Mouse (Mus musculus) C2C12 (cell line): ENCODE results near the gene N4bp1. TPM values are rescaled to one million over a fixed set of nuclear protein-coding genes. Genes with fewer than 3 reads are reported as not detected.

Source experiments
- H3K27me3 ChIP-seq: one replicate; pipeline ENCODE4 v1.6.1; 2011; ENCODE audit not compliant: control insufficient read depth, insufficient read depth, insufficient read length
- H3K36me3 ChIP-seq: one replicate; pipeline ENCODE4 v1.6.1; 2011; ENCODE audit not compliant: control insufficient read depth, insufficient read depth
- H3K4me3 ChIP-seq: one replicate; pipeline ENCODE4 v1.5.1; 2011; ENCODE audit warnings: mild to moderate bottlenecking, control low read depth; ENCODE audit not compliant: poor library complexity, insufficient read depth, severe bottlenecking
- H3K79me2 ChIP-seq: one replicate; pipeline ENCODE4 v1.6.1; 2011; ENCODE audit not compliant: control insufficient read depth, insufficient read depth
- H3K79me3 ChIP-seq: one replicate; pipeline ENCODE4 v1.6.1; 2011; ENCODE audit warnings: low read depth, control low read depth
- H3ac ChIP-seq: one replicate; pipeline ENCODE3; 2011; ENCODE audit warnings: low read depth; ENCODE audit not compliant: control insufficient read depth, insufficient read length
- CEBPB ChIP-seq: IDR thresholded peaks from one replicate; pipeline ENCODE4 v1.6.1; 2011; ENCODE audit warnings: low read depth, mild to moderate bottlenecking, control low read depth, moderate library complexity
- CTCF ChIP-seq: IDR thresholded peaks from one replicate; pipeline ENCODE4 v1.5.1; 2011; ENCODE audit not compliant: control insufficient read depth, insufficient read depth, insufficient read length
- FOSL1 ChIP-seq: IDR thresholded peaks from one replicate; pipeline ENCODE4 v1.8.0; 2011; ENCODE audit warnings: mild to moderate bottlenecking, low read length; ENCODE audit not compliant: poor library complexity, insufficient read depth, severe bottlenecking
- MAX ChIP-seq: IDR thresholded peaks from one replicate; pipeline ENCODE4 v1.6.1; 2011; ENCODE audit warnings: mild to moderate bottlenecking, control low read depth
- MYOD1 ChIP-seq: IDR thresholded peaks from one replicate; pipeline ENCODE4 v1.6.1; 2011; ENCODE audit warnings: low read depth; ENCODE audit not compliant: control insufficient read depth, insufficient read length
- MYOG ChIP-seq: IDR thresholded peaks from one replicate; pipeline ENCODE4 v1.6.1; 2011; ENCODE audit not compliant: control insufficient read depth, insufficient read length; ENCODE audit errors: extremely low read depth
- USF1 ChIP-seq: IDR thresholded peaks from one replicate; pipeline ENCODE4 v1.6.1; 2011; ENCODE audit warnings: low read depth, mild to moderate bottlenecking, control low read depth, moderate library complexity
- polyA plus RNA-seq: library from polyadenylated mRNA; unstranded; fragments of >200 nt; fragmentation: generic; extraction: Trizol; gene quantifications from one replicate; pipeline ENCODE4 v1.2.1, GENCODE M21; 2012; ENCODE audit warnings: missing spikeins

N4bp1 gene
- polyA plus RNA-seq, 1 experiment = 6.4 TPM

DNA sequence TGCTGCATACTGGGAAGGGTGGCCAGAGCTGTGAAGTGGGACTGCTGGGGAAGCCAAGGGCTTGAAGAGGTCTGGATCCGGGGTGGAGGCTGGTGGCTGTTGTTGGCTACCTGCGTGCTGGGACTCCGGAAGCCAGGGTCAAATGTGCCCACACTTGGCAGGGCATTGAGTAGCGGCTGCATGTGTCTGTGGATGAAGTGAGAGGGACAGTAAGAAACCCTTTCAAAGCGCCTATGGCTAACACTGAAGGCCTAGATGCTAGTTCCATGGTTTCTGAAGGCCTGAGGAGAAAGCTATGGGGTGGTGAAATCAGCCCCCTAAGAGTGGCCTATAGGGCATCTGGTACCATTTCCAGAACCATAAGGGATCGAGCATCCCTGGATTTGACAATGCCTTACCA is 40.2 kb downstream of the N4bp1 start:
- no peak overlapping the region for H3K4me3 ChIP-seq
- no peaks in the 10 kb centered on the region for H3K79me2 ChIP-seq
- H3K27me3 ChIP-seq = no peaks in the 10 kb centered on the region
- no peaks in the 10 kb centered on the region for H3K79me3 ChIP-seq
- no peak overlapping the region for H3ac ChIP-seq
- TF ChIP-seq MYOG (no peak), MAX (no peak), CEBPB (no peak), MYOD1 (no peak), CTCF (no peak), USF1 (no peak), FOSL1 (no peak)
- H3K36me3 ChIP-seq = peaks cover 46% of the 10 kb centered on the region

DNA sequence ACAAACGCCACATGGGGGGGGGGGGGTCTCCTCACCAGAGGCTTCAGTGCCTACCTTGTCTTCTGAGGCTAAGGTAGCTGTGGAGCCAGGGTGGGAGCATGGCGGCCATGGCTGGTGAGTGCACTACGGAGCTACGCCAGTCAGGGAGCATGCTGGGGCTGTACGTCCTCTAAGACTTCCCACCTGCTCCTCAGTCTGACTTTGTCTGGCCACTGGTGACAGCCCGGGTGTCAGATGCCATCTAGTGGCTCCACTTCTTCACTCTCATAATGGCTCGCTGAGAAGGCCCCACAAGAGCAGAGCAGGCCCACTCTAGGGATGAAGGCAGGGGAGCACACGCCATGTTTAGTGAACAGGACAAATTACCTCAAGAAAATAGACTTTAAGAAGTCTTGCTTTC is 41.2 kb downstream of the N4bp1 start:
- TF ChIP-seq MYOD1 = no peak
- peak; percentile 18 for TF ChIP-seq CTCF
- Histone ChIP-seq H3ac (no peak overlapping the region), H3K79me3 (no peaks in the 10 kb centered on the region), H3K79me2 (no peaks in the 10 kb centered on the region), H3K4me3 (no peak overlapping the region), H3K27me3 (no peaks in the 10 kb centered on the region), H3K36me3 (peaks cover 39% of the 10 kb centered on the region)

DNA sequence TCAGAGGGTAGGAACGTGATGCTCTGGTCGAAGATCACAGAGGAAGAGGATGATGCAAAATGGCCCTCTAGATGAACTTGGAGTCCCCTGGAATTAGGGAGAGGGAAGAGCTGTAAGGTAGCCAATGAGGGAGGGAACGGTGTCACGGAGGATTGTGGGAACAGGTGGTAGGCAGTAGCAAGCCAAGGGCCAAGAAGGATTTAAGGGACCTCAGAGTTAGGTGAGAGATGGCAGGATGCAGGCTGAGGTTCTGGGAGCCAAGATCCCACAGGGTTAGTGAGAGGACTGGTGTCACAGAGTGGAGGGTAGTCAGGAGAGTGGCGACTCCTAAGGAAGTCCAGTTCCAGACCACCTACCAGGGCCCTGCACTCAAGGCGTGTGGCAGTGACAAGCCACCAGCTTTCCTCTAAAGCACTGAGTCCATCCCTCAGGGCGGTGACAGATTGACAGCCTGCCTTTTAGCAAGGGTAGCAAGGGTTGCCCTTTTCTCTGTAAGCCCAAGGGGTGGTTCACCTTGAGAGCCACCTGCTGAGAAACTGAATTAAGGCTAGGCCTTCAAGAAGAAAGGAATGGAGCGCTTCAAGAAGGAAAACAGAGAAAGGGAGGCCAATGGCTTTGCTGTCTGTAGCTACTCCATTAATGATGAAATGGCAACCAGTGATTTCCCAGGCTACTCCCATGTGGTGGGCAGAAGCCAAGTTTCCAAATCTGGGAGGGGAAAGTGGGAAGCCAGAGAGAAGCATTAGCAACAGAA is 43.3 kb downstream of the N4bp1 start:
- Histone ChIP-seq H3K79me3 (no peaks in the 10 kb centered on the region), H3K79me2 (no peaks in the 10 kb centered on the region)

DNA sequence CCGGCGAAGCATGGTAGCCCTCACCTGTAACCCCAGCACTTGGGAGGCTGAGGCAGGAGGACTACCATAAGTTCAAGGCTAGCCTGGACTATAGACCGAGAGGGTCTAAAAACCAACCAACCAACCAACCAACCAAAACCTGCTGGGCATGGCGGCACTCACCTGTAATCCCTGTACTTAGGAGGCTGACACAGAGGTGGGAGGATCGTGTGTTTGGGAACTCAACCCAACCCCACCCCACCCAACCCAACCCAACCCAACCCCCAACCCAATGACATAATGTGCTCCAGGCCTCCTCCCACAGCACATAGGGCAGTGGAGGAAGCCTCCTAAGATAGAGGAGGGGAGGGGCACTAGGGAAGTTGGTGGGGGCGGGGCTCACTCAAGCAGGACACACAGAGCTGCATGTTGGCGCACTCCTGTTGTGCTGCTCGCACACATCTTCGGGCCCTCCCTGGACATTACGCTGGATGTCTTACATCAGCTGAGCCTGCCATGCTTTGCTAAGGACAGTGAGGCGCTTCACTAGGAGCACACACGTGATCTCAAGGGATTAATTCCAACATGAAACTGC is 44.9 kb downstream of the N4bp1 start:
- no peaks in the 10 kb centered on the region for H3K79me2 ChIP-seq
- peaks cover 20% of the 10 kb centered on the region for H3K36me3 ChIP-seq
- TF ChIP-seq MYOD1 (no peak), MYOG (no peak), CEBPB (no peak), USF1 (no peak), FOSL1 (no peak), MAX (no peak), CTCF (no peak)

More for the DNA sequence above, 43.3 kb downstream of the N4bp1 start:
- no peak overlapping the region for H3ac ChIP-seq
- peaks cover 22% of the 10 kb centered on the region for H3K36me3 ChIP-seq
- no peaks in the 10 kb centered on the region for H3K27me3 ChIP-seq
- TF ChIP-seq USF1 = no peak
- no peak for TF ChIP-seq CEBPB
- no peak for TF ChIP-seq MYOD1
- TF ChIP-seq FOSL1 = no peak
- TF ChIP-seq CTCF = no peak
- TF ChIP-seq MAX = no peak
- TF ChIP-seq MYOG = no peak
- H3K4me3 ChIP-seq = no peak overlapping the region

DNA sequence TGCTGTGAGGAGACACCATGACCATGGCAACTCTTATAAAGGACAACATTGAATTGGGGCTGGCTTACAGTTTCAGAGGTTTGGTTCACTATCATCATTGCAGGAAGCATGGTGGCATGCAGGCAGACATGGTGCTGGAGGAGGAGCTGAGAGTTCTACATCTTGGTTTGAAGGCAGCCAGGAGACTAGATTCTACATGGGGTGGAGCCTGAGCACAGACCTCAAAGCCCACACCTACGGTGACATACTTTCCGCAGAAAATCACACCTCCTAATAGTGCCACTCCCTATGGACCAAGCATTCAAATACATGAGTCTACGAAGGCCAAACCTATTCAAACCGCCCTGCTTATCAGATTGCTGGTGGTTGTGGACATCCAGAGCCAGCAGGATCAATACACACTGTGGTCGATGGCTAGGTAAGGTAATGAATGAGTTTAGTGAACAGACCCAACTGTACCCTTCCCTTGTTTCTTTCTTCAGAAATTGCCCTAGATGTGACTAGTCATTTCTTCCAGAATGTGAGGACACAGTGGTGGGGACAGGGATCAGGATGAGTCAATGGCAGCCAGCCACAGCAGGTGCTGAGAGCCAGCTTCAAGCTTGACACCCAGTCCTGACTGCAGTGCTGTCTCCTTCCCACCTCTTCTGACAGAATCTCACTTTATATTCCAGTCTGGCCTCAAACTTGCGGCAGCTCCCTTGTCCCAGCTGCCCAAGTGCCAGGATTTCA is 46.2 kb downstream of the N4bp1 start:
- Histone ChIP-seq H3ac (no peak overlapping the region), H3K79me3 (no peaks in the 10 kb centered on the region), H3K27me3 (no peaks in the 10 kb centered on the region), H3K79me2 (no peaks in the 10 kb centered on the region), H3K4me3 (no peak overlapping the region), H3K36me3 (peaks cover 16% of the 10 kb centered on the region)
- TF ChIP-seq MYOG (no peak), USF1 (no peak), FOSL1 (no peak), CEBPB (no peak), MYOD1 (no peak), MAX (no peak), CTCF (no peak)

More for the DNA sequence above, 44.9 kb downstream of the N4bp1 start:
- Histone ChIP-seq H3K27me3 (no peaks in the 10 kb centered on the region), H3ac (no peak overlapping the region), H3K4me3 (no peak overlapping the region), H3K79me3 (no peaks in the 10 kb centered on the region)

DNA sequence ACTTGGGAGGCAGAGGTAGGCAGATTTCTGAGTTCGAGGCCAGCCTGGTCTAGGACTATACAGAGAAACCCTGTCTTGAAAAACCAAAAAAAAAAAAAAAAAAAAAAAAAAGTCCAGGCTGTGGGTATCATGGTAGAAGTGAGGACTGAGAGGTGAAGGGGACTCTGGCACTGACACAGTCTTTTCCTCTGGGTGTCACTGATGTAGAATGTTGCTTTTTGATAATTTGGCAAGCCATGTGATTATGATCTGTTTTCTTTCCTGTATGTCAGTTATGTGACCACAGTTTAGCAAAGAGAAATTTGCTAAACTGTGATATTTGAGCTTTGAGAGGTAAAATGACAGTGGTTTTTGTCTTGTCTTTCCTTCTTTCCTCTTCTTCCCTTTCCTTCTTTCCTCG is 47.8 kb downstream of the N4bp1 start:
- no peaks in the 10 kb centered on the region for H3K27me3 ChIP-seq
- no peaks in the 10 kb centered on the region for H3K79me3 ChIP-seq
- H3K36me3 ChIP-seq = peaks cover 11% of the 10 kb centered on the region
- H3ac ChIP-seq = no peak overlapping the region
- TF ChIP-seq USF1 (no peak), MAX (no peak), FOSL1 (no peak)
- H3K79me2 ChIP-seq = no peaks in the 10 kb centered on the region
- H3K4me3 ChIP-seq = no peak overlapping the region
